Mouse (Mus musculus): ENCODE measurements around the gene Pdcd2. TPM values are rescaled to one million over a fixed set of nuclear protein-coding genes. Genes with fewer than 3 reads are reported as not detected.
A peak's percentile ranks its signal among the peaks of the same experiment; 100 is the strongest.

Pdcd2 gene
- polyA plus RNA-seq, 1 experiment from 2014 or later = 64.7 TPM

- no peak for ATAC-seq (replicated peaks)
- no peak overlapping the region for H3K27ac ChIP-seq (replicated peaks)
- H3K36me3 ChIP-seq = no peaks in the 10 kb centered on the region
- H3K27me3 ChIP-seq = 0 out of 2 replicates have a peak, but pooled peaks cover 2% of the 10 kb centered on the region
- 13% methylated on average over 8 of the region's 8 CpGs for WGBS
- no peaks in the 10 kb centered on the region for H3K9me3 ChIP-seq
- peak overlapping the region; percentile 48 for H3K4me3 ChIP-seq
- H3K4me1 ChIP-seq = peaks cover 8% of the 10 kb centered on the region; the same call in 1 of the 2 replicates
- H3K4me2 ChIP-seq (replicated peaks) = peak overlapping the region; percentile 96
- H3K9ac ChIP-seq (replicated peaks) = peak overlapping the region; percentile 60; the same call in 1 of the 2 replicates
Measured at GRCm38 (mm10) chr17:15535943-15536342, 8.8 kb upstream of the Pdcd2 start.

DNA sequence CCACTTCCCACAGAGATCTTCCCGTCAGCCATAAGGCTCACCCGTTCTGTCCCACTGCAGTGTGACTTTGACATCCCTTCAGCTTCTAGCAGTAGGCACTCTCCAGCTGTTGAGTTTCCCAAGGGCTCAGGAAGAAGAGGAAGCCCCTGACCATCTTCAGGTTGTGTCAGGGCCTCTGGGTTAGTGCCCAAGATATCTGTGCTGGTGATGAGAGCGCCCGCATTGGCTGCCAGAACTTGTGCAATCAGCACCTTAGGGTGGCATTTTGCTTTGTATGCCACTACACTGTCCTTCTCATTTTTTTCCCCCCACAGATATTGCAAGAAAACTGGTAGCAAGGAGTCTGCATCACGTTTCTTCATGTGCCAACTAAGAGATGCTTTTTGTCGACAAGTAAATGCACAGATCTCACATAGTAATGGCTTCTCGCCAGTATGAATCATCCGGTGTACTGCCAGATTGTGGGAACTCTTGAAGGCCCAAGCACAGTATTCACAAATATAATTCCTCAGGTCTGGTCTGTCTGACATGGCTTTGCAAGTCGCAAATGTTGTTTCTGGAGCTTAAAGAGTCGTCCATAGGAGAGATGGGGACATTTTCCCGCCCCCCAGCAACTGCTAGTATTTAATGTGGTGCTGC is 8.2 kb upstream of the Pdcd2 start:
- H3K9me3 ChIP-seq = no peaks in the 10 kb centered on the region
- no peak overlapping the region for H3K9ac ChIP-seq (replicated peaks)
- H3K27me3 ChIP-seq = 0 out of 2 replicates have a peak, but pooled peaks cover 2% of the 10 kb centered on the region
- 61% methylated on average over 11 of the region's 11 CpGs for WGBS
- H3K4me3 ChIP-seq = no peak overlapping the region
- no peaks in the 10 kb centered on the region for H3K36me3 ChIP-seq
- no peak overlapping the region for H3K4me2 ChIP-seq (replicated peaks)
- no peak overlapping the region for H3K27ac ChIP-seq (replicated peaks)
- no peak for ATAC-seq (replicated peaks)
- H3K4me1 ChIP-seq = peaks cover 8% of the 10 kb centered on the region; the same call in 1 of the 2 replicates

DNA sequence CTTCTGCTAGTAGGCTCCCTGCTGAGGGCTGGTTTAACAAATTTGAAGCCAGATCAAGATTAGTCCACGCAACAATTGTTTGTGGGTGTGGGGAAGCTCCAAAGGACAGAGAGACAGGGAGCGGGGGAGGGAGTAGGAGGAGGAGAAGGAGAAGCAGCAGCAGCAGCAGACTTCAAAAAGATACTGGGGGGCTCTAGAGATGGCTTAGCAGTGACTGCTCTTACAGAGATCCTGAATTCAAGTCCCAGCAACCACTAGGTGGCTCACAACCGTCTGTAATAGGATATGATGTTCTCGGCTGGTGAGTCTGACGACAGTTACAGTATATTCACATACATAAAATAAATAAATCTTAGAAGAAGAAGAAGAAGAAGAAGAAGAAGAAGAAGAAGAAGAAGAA is 3.0 kb upstream of the Pdcd2 start:
- Histone ChIP-seq H3K27me3 (no peaks in the 10 kb centered on the region), H3K36me3 (peaks cover 4% of the 10 kb centered on the region; the same call in 1 of the 2 replicates), H3K4me1 (peaks cover 19% of the 10 kb centered on the region), H3K9me3 (no peaks in the 10 kb centered on the region), H3K9ac (replicated peaks) (no peak overlapping the region), H3K27ac (replicated peaks) (no peak overlapping the region), H3K4me3 (no peak overlapping the region), H3K4me2 (replicated peaks) (no peak overlapping the region)
- WGBS = 2% methylated on average over 5 of the region's 5 CpGs
- ATAC-seq (replicated peaks) = no peak

DNA sequence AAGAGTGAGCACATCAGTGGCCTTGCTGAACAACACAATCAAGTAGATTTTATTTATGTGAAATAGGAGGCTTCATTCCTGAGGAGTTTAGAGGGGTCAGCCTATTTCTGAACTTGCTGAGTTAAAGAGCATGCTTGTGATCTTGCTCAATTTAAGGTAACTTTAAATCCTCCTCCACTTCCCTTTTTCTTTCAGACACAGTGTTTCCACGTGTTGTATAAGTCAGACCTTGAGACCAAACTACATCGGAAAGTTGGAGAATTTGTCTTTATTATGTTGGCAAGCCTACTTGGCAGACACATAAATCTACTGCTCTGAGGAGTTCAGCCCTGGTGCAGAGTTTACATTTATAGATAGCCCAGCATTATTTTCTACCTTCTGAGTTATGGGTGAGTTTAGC is 1.8 kb upstream of the Pdcd2 start:
- no peaks in the 10 kb centered on the region for H3K9me3 ChIP-seq
- peaks cover 17% of the 10 kb centered on the region for H3K36me3 ChIP-seq
- H3K27me3 ChIP-seq = no peaks in the 10 kb centered on the region
- no peak overlapping the region for H3K4me2 ChIP-seq (replicated peaks)
- H3K9ac ChIP-seq (replicated peaks) = no peak overlapping the region
- ATAC-seq (replicated peaks) = no peak
- WGBS = 82% methylated on average over 2 of the region's 2 CpGs
- H3K4me1 ChIP-seq = peaks cover 19% of the 10 kb centered on the region
- no peak overlapping the region for H3K4me3 ChIP-seq
- no peak overlapping the region for H3K27ac ChIP-seq (replicated peaks)

DNA sequence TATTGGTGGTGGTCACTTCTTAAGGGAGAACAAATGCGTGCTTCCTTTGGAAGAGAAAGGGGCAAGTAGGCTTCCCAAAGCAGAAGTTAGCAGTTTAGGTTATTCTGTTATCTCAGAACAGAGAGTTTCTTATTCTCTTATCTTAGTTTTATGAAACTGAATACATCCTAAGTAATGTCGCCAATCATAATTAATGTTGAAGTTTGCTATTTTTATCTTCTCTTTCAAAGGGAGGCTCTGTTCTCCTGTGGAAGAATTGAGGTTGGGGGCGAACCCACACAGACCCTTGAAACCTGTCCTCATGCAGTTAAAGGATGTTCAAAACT is 673 bp upstream of the Pdcd2 start:
- no peaks in the 10 kb centered on the region for H3K9me3 ChIP-seq
- H3K4me1 ChIP-seq = peaks cover 19% of the 10 kb centered on the region
- H3K27me3 ChIP-seq = no peaks in the 10 kb centered on the region
- 55% methylated on average over 3 of the region's 3 CpGs for WGBS
- peak; percentile 1; the same call in 1 of the 2 replicates for ATAC-seq (replicated peaks)
- H3K4me2 ChIP-seq (replicated peaks) = peak overlapping the region; percentile 67
- H3K36me3 ChIP-seq = peaks cover 24% of the 10 kb centered on the region
- H3K27ac ChIP-seq (replicated peaks) = peak overlapping the region; percentile 88; the same call in 1 of the 2 replicates
- peak overlapping the region; percentile 90 for H3K4me3 ChIP-seq
- peak overlapping the region; percentile 73 for H3K9ac ChIP-seq (replicated peaks)

DNA sequence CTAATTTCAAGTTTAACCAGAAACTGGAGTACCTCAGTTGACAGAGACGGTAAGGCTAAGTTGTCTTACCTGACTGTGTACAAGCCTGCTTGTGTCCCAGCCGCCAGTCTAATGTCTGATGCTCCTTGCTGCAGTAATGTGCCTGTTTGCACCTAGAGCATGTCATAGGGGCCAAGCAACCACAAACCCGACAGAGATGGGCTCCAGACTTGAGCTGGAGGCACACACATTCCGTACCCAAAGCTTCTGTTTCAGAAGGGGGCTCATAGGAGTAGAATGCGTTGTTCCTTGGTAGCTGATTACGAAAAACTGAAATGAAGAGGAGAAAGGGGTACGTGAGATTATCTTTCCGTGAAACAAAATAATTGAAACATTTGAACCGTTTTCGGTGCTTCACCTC is 797 bp downstream of the Pdcd2 start:
- no peak for ATAC-seq (replicated peaks)
- Histone ChIP-seq H3K9me3 (no peaks in the 10 kb centered on the region), H3K4me3 (peak overlapping the region; percentile 90), H3K36me3 (peaks cover 39% of the 10 kb centered on the region), H3K27ac (replicated peaks) (peak overlapping the region; percentile 88; the same call in 1 of the 2 replicates), H3K9ac (replicated peaks) (peak overlapping the region; percentile 73), H3K4me2 (replicated peaks) (peak overlapping the region; percentile 67), H3K4me1 (peaks cover 19% of the 10 kb centered on the region), H3K27me3 (no peaks in the 10 kb centered on the region)
- WGBS = 11% methylated on average over 10 of the region's 10 CpGs

DNA sequence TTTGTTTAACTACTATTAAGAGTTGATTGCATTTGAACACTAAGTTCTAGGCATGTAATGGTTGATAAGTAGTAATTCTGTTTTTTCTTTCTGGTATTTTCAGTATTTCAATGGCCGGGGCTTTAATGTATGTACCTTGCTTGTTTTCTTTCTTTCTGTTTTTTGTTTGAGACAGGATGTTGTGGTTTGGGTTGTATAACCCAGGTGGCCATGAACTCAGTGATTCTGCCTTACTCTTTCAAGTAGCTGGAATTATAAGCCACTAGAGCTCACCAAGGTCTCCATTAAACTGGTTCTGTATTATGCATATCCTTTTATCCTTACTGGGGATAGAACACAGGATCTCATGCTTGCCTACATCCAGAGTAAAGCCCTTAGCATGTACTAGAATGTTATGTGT is 8.3 kb downstream of the Pdcd2 start:
- 97% methylated on average over 1 of the region's 1 CpGs for WGBS
- H3K9me3 ChIP-seq = no peaks in the 10 kb centered on the region

GRCm38 (mm10) chr17:15518186-15518585 is 8.9 kb downstream of the Pdcd2 start:
- Histone ChIP-seq H3K4me1 (no peaks in the 10 kb centered on the region), H3K9ac (replicated peaks) (no peak overlapping the region), H3K36me3 (peaks cover 95% of the 10 kb centered on the region), H3K27me3 (no peaks in the 10 kb centered on the region), H3K4me2 (replicated peaks) (no peak overlapping the region), H3K9me3 (no peaks in the 10 kb centered on the region), H3K4me3 (no peak overlapping the region), H3K27ac (replicated peaks) (no peak overlapping the region)
- 91% methylated on average over 5 of the region's 5 CpGs for WGBS
- no peak; the same call in 1 of the 2 replicates for ATAC-seq (replicated peaks)

More for the DNA sequence above, 8.3 kb downstream of the Pdcd2 start:
- no peak overlapping the region for H3K9ac ChIP-seq (replicated peaks)
- H3K4me3 ChIP-seq = no peak overlapping the region
- no peak for ATAC-seq (replicated peaks)
- H3K36me3 ChIP-seq = peaks cover 93% of the 10 kb centered on the region
- no peaks in the 10 kb centered on the region for H3K4me1 ChIP-seq
- H3K27me3 ChIP-seq = no peaks in the 10 kb centered on the region
- H3K27ac ChIP-seq (replicated peaks) = no peak overlapping the region
- H3K4me2 ChIP-seq (replicated peaks) = no peak overlapping the region

DNA sequence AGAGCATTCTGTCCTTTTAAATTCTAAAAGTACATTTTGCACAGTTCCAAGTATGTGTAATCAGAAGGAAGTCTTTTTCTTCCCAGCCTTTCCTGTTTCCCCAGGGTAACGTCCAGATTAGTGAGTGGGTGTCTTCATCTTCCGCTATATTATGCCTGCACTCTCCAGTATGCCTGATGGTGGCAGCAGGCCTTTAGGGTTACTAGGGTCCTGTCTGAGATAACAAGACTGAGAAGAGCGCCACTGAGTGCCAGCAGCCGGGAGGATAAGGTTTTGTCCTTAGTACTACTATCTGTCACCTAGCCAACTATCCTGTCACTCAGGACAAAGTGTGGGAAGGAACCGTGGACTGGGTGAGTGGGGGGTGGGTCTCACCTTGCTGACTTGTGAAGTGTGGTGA is 9.3 kb downstream of the Pdcd2 start:
- ATAC-seq (replicated peaks) = no peak
- WGBS = 75% methylated on average over 5 of the region's 5 CpGs

GRCm38 (mm10) chr17:15510694-15511093 is 16.4 kb downstream of the Pdcd2 start:
- no peak overlapping the region for H3K4me2 ChIP-seq (replicated peaks)
- peaks cover 94% of the 10 kb centered on the region for H3K36me3 ChIP-seq
- H3K9ac ChIP-seq (replicated peaks) = no peak overlapping the region
- H3K4me3 ChIP-seq = no peak overlapping the region
- H3K4me1 ChIP-seq = no peaks in the 10 kb centered on the region
- 63% methylated on average over 2 of the region's 2 CpGs for whole genome bisulfite sequencing
- no peak overlapping the region for H3K27ac ChIP-seq (replicated peaks)
- no peaks in the 10 kb centered on the region for H3K9me3 ChIP-seq
- H3K27me3 ChIP-seq = no peaks in the 10 kb centered on the region
- ATAC-seq (replicated peaks) = no peak

More for the DNA sequence above, 9.3 kb downstream of the Pdcd2 start:
- H3K4me3 ChIP-seq = no peak overlapping the region
- no peaks in the 10 kb centered on the region for H3K9me3 ChIP-seq
- no peaks in the 10 kb centered on the region for H3K27me3 ChIP-seq
- H3K9ac ChIP-seq (replicated peaks) = no peak overlapping the region
- no peak overlapping the region for H3K4me2 ChIP-seq (replicated peaks)
- H3K4me1 ChIP-seq = no peaks in the 10 kb centered on the region
- no peak overlapping the region for H3K27ac ChIP-seq (replicated peaks)
- peaks cover 94% of the 10 kb centered on the region for H3K36me3 ChIP-seq

- H3K4me1 ChIP-seq = peaks cover 47% of the 10 kb centered on the region
- peak within 1 kb of the TSS; percentile 69 for H3K4me2 ChIP-seq (replicated peaks)
- peak within 1 kb of the TSS; percentile 93 for H3K27ac ChIP-seq (replicated peaks)
- peak; percentile 95 for ATAC-seq (replicated peaks)
- H3K27me3 ChIP-seq = no peaks in the 10 kb centered on the region
- WGBS = under 1% methylated on average over 63 of the region's 63 CpGs
- H3K36me3 ChIP-seq = peaks cover 22% of the 10 kb centered on the region
- no peaks in the 10 kb centered on the region for H3K9me3 ChIP-seq
- peak within 1 kb of the TSS; percentile 66 for H3K4me3 ChIP-seq
- peak within 1 kb of the TSS; percentile 84 for H3K9ac ChIP-seq (replicated peaks)
Measured at GRCm38 (mm10) chr17:15499656-15500394, 27.3 kb downstream of the Pdcd2 start, which contains the start of the genes Psmb1 and Tbp. TSS of gene Psmb1 (minus strand) at chr17:15499751. TSS of gene Tbp (plus strand) at chr17:15499888.

- Histone ChIP-seq H3K4me3 (peak overlapping the region; percentile 66), H3K36me3 (peaks cover 15% of the 10 kb centered on the region), H3K27ac (replicated peaks) (peak overlapping the region; percentile 93), H3K4me1 (peaks cover 49% of the 10 kb centered on the region), H3K9me3 (no peaks in the 10 kb centered on the region), H3K27me3 (no peaks in the 10 kb centered on the region), H3K4me2 (replicated peaks) (peak overlapping the region; percentile 69), H3K9ac (replicated peaks) (peak overlapping the region; percentile 69; the same call in 1 of the 2 replicates)
- no peak for ATAC-seq (replicated peaks)
- WGBS = 42% methylated on average over 7 of the region's 7 CpGs
Measured at GRCm38 (mm10) chr17:15498753-15499113, 28.4 kb downstream of the Pdcd2 start.
